Mouse (Mus musculus): ENCODE measurements around the gene Barhl1. TPM values are rescaled to one million over a fixed set of nuclear protein-coding genes. Genes with fewer than 3 reads are reported as not detected.

Barhl1 gene
- polyA plus RNA-seq, 1 experiment from 2014 or later = 13.5 TPM

Other genes starting within 250 kb of the Barhl1 start
- gene Spaca9, start 216.9 kb downstream of the Barhl1 start, polyA plus RNA-seq (2016; fragmentation: Nextera tagmentation; extraction: Ambion mirVana) = 1.1 and 1.2 TPM in 2 replicates
- gene Ak8, start 216.5 kb downstream of the Barhl1 start, polyA plus RNA-seq (2016; fragmentation: Nextera tagmentation; extraction: Ambion mirVana) = 0.59 and 0.96 TPM in 2 replicates
- gene Gtf3c4, start 76.3 kb downstream of the Barhl1 start, polyA plus RNA-seq (2016; fragmentation: Nextera tagmentation; extraction: Ambion mirVana) = 25.2 and 29.2 TPM in 2 replicates
- gene Ddx31, start 76.3 kb downstream of the Barhl1 start, polyA plus RNA-seq (2016; fragmentation: Nextera tagmentation; extraction: Ambion mirVana) = 15.3 and 15.7 TPM in 2 replicates
- 0.22 and 0.28 TPM in 2 replicates for gene Cfap77, start 138.4 kb upstream of the Barhl1 start, polyA plus RNA-seq (2016; fragmentation: Nextera tagmentation; extraction: Ambion mirVana)
- 10.3 and 13.5 TPM in 2 replicates for gene Ttf1, start 143.6 kb upstream of the Barhl1 start, polyA plus RNA-seq (2016; fragmentation: Nextera tagmentation; extraction: Ambion mirVana)
- 15.7 and 19.1 TPM in 2 replicates for gene Setx, start 207.5 kb upstream of the Barhl1 start, polyA plus RNA-seq (2016; fragmentation: Nextera tagmentation; extraction: Ambion mirVana)

Data from neural tube, embryonic 12.5 days (tissue).